Mouse (Mus musculus) layer of hippocampus, postnatal 36 days (tissue): ENCODE data around the gene 4932429P05Rik. TPM values are rescaled to one million over a fixed set of nuclear protein-coding genes. Genes with fewer than 3 reads are reported as not detected.

ENCODE experiments used
- DNase-seq, 2 experiments: peaks; one replicate each; pipeline ENCODE4 v3.0.0; 2022
- total RNA-seq, 2 experiments: library from RNA; stranded (reverse); gene quantifications; 2 replicates each; pipeline ENCODE4 v1.2.3; 2021

4932429P05Rik gene
- not detected for total RNA-seq

GRCm38 (mm10) chrX:89751968-89752367, at the start of gene 4932429P05Rik:
Gene 4932429P05Rik (plus strand): TSS chrX:89752268.
- DNase-seq = no peak

Other genes starting within 250 kb of the 4932429P05Rik start
- not detected for gene 4930415L06Rik, start 180.6 kb downstream of the 4932429P05Rik start, total RNA-seq